Mouse (Mus musculus) brain, embryonic 14.5 days (tissue): ENCODE results near the gene Erf.

Experiments used
- CTCF ChIP-seq: fragments of 200-500 bp; IDR thresholded peaks from 2 replicates; pipeline ENCODE4 v1.5.1; 2012; ENCODE audit warnings: inconsistent platforms, mild to moderate bottlenecking, moderate library complexity, borderline replicate concordance; ENCODE audit not compliant: insufficient read depth, insufficient read length; ENCODE audit errors: extremely low read depth
- POLR2A ChIP-seq: fragments of 200-500 bp; IDR thresholded peaks from 2 replicates; pipeline ENCODE4 v1.6.1; 2012; ENCODE audit warnings: mild to moderate bottlenecking, inconsistent platforms, borderline replicate concordance; ENCODE audit not compliant: poor library complexity, insufficient read depth, insufficient read length, severe bottlenecking; ENCODE audit errors: extremely low read depth

DNA sequence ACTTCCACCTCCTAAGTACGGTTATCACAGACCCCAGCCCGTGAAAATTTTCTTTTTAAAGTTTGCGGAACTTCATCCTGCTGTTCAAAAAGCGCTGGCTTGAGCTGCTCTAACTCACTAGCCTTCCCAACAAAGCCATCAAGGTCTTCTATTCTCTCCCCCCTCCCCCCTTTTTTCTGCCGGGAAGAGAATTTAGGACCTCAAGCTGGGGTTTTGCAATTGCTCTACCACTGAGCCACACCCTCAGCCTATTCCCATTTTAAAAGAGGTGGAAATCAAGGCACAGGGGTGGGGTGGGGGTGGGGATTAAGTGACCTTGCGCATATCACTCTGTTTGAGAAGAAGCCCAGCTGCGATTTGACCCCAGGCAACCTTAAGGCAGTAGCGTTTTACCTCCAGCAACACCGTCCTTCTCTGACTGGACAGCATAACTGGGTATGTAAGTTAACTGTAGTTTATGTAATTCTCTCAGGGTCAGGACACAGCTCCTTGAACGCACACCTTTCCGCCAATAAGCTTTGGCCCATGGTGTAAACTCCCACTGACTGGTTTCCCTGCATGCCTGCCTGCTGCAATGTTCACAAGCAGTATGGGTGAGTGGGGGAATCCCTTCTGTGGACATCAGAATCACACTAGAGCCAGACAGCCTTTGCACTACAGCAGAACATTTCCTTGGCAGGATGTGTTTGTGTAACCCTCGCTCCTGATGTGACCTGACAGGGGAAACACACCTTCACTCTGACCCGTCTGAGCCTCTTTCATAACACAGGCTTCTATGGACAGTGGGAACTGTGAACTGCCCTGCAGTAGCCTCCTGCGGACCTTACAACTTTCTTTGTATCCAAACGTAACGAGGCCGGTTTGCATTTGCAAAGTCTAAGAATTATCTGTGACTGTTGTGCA lies 13.7 kb upstream of the Erf start:
- TF ChIP-seq CTCF (no peak), POLR2A (no peak)
